Mouse (Mus musculus) cerebellum, postnatal 36 days (tissue): Measurements from ENCODE around the gene Abhd6.

Source experiments
- DNase-seq, 2 experiments: peaks; one replicate each; pipeline ENCODE4 v3.0.0; 2021 to 2022; ENCODE audit warnings: mixed read lengths in 2 of 2

The Abhd6 gene

GRCm38 (mm10) chr14:8002432-8003092 lies at the start of gene Abhd6:
Gene Abhd6, plus strand, starts transcription at chr14:8002902.
- peak; percentile 91 for DNase-seq

- no peak for DNase-seq
Measured at GRCm38 (mm10) chr14:7954071-7954471, 48.6 kb upstream of the Abhd6 start.

GRCm38 (mm10) chr14:7956427-7956826 lies 46.3 kb upstream of the Abhd6 start:
- no peak for DNase-seq

- DNase-seq = no peak
Measured at GRCm38 (mm10) chr14:7957049-7957448, 45.7 kb upstream of the Abhd6 start, which contains the start of gene Gm45521. Gene Gm45521, plus strand, starts transcription at chr14:7957288.

DNA sequence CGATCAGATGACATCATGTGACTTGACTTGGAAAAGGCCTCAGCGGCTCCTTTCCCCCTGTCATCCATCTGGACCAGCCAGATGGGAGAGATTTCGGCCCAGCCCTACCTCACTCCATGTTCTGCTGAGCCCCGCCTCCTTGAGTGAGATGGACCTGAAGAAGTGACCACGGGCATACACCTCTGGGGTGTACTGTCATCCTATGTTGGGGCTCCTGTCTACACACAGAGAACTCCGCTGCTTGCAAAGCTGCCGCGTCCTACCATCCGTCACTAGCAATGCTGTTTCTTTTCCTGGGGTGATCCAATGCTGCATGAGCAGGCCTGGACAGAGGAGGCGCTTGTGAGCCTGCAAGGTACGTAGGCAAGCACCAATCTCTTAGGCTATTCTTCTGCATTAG lies 42.1 kb upstream of the Abhd6 start:
- peak; percentile 55 to 62 for DNase-seq

DNA sequence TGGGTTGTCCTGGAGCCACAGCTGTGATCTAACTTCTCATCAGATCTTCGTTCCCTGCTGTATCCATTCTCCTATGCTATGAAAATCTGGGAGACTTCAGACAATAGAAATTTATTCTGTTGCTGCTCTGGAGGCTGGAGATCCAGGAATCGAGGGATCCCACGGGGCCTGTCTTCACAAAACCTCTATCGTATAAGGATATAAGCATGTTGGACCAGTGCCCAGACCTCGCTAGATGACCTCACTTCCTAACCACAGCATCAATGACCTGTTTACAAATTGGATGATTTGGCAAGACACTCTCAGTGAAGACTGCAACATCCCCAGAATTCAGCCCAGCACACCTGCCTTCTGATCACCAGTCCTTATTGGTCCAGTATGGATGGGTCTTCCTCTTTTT lies 41.0 kb upstream of the Abhd6 start:
- no peak for DNase-seq

DNA sequence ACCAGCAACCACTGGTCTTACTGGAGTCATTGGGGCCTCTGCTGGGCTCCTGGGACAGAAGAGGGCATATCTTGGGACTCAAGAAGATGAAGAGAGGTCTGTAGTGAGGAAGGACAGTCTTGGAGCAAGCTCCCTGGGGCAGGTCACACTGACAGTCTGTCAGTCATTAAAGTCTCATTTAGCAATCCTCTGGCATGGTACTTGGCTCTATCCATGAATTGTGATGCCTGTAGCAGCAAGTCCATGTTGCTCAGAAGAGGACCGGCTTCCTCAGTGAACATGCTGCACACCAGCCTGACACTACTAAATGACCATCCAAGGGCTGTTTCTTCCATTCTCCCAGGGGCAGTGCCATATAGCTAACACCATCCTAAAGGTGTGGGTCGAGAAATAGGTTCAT lies 40.1 kb upstream of the Abhd6 start:
- DNase-seq = no peak

- DNase-seq = no peak
Measured at GRCm38 (mm10) chr14:7963160-7963559, 39.5 kb upstream of the Abhd6 start.

GRCm38 (mm10) chr14:7964219-7964889 lies 38.3 kb upstream of the Abhd6 start:
- DNase-seq = peak; percentile 60 to 80

DNA sequence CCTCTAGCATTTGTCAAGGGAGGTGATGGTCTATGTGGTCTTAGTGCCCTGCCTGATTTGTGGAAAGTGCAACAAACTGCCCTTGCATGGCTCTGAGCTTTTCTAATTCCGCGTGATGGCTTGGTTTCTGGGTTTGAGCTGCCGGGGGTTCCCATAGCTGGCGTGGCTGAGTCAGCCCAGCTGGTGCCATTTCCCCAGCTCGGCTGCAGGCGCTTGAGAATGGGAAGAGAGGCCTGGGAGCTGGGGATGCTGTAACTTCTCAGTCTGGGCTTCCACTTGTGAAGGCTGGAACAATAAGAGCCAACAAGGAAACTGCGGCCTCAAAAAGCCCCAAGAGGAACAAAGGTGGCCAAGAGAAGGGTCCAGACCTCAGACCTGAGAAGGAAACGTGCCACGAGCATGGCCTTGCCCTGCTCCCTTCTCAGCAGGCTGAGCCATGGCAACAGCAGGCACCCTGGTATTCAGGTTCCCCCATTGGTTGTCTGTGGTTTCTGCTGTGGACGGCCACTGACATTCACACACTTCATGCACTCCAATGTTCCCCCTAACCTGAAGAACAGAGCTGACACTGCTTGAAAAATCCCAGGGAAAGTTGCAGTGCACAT lies 30.7 kb upstream of the Abhd6 start:
- no peak for DNase-seq

DNA sequence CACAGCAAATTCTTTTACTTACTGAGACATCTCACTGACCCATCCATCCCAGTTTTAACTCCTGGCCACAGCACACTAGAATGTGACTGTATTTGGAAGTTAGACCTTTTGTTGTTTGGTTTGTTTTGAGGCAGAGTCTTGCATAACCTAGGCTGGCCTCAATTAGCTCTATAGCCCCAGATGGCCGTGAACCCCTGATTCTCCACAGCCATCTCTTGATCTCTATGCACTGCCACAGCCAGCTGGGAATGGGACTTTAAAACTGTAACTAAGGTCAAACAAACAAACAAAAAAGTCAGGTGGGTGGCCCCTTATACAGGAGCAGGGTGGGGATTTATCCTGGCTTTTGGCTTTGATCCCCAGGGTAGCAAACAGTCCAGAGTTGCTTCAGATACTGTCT lies 28.1 kb upstream of the Abhd6 start:
- no peak for DNase-seq

DNA sequence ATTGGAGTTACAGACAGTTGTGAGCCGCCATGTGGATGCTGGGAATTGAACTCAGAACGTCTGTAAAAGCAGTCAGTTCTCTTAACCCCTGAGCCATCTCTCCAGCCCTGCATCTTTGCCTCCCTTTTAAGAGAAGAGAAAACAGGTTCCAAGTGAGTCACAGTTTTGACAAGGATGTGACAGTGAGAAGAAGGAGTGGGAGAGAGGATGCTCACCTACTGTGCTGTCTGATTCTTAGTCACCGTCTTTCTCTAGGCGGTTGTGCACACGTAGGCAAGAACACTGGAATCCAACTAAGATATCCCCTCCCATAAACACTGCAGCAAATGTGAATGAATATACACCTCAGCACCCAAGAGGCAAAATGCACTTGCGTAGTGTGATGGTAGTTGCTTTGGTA lies 27.5 kb upstream of the Abhd6 start:
- no peak for DNase-seq

DNA sequence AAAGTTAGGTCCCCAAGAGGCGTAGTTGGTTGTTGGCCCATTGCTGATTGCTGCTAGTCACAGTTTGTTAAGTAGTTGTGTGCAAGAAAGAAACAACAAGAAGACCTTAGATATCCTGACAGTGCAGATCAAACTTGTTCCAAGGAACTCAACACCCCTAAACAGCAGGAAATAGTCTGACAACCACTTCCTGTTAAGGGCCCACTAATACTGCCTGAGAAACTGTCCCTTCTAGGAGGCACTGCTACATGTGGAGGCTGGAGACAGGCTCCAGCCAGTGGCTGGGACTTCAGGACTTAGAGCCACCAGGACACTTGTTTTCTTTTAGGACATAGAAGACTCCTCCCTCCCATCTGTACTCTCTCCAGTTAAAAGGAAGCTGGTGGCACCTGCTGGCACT lies 25.2 kb upstream of the Abhd6 start:
- DNase-seq = no peak

GRCm38 (mm10) chr14:7978183-7978582 lies 24.5 kb upstream of the Abhd6 start:
- DNase-seq = no peak

DNA sequence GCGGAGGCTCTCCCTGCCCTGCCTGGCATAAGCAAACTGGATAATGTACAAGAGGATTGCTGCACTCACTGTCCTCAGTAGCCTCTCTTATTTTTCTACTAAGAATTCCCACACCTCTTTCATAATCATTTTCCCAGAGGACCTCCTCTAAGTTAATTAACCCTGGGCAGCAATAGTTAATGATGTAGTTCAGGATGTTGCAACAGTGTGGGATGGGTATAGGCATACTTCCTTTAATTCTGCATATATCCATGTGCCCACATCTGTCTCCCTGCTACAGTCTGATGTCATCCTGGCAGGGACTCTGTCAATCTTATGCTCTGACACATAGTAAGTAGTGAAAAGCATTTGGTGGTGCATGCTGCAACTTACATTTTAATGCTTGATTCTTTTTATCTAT lies 21.5 kb upstream of the Abhd6 start:
- no peak for DNase-seq

GRCm38 (mm10) chr14:7986913-7987312 lies 15.8 kb upstream of the Abhd6 start:
- DNase-seq = no peak

- DNase-seq = no peak
Measured at GRCm38 (mm10) chr14:7989371-7989770, 13.3 kb upstream of the Abhd6 start.

- no peak for DNase-seq
Measured at GRCm38 (mm10) chr14:7989961-7990360, 12.7 kb upstream of the Abhd6 start.

DNA sequence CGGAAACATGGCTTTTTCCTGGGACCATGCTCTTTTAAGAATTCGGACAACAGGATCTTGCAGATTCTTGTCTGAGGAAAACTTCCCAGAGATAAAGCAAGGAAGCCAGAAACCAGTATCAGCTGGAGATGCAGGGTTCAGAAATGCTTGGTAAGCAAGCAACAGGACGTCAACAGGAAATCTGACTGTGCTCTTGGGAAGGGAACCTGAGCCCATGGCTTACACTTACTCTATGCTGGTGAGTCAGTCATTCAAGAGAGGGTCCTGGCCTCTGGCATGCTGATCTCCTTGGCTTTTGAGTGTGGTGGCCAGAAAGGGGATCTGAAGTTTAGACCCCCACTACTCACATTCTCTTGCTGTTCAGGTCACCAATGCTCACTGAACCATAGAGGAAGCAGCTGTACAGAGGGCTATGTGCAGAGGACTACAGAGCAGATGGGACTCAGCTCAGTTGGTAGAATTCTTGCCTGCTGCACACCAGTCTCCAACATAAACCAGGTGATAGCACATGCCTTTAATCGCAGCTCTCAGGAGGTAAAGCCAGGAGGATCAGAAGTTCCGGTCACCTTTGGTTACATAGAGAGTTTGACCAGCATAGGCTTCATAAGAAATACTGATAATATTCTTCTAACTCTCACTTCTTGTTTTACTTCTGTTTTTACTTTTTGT lies 11.5 kb upstream of the Abhd6 start:
- DNase-seq = no peak

GRCm38 (mm10) chr14:7992158-7992557 lies 10.5 kb upstream of the Abhd6 start:
- no peak for DNase-seq

GRCm38 (mm10) chr14:7994271-7994767 lies 8.4 kb upstream of the Abhd6 start, which contains the start of gene Dnase1l3:
Gene Dnase1l3, minus strand, starts transcription at chr14:7994573.
- DNase-seq = no peak

DNA sequence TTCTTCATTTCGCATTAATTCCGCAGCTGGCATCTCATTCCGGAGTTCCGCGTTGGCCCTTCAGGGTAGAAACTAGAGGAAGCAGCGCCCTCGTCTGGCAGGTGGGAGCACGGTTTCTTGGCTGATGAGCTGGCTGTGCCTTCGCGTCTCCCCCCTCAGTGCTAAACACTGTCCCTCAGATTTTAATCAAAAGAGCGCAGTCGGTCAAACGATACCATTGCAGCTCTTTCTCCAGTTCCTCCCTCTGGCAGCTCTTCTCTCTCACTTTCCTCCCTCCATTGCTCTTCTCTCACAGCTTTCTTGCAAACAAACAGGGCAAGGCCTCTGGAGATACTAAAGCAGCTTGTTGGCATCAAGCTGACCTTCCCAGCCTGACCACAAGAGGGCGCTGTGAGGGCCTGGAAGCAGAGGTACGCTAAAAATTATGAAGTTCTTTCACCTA lies 5.4 kb upstream of the Abhd6 start:
- peak; percentile 91 to 95 for DNase-seq

- DNase-seq = no peak
Measured at GRCm38 (mm10) chr14:7999030-7999429, 3.7 kb upstream of the Abhd6 start.
